Mouse (Mus musculus): ENCODE measurements at regions not wholly inside any gene's neighbourhood (a gene's known extent, or its start where the extent isn't known, plus 50 kb on each side); places are given as distances from the start of the nearest gene placed in this dataset. TPM values are rescaled to one million over a fixed set of nuclear protein-coding genes. Genes with fewer than 3 reads are reported as not detected.

DNA sequence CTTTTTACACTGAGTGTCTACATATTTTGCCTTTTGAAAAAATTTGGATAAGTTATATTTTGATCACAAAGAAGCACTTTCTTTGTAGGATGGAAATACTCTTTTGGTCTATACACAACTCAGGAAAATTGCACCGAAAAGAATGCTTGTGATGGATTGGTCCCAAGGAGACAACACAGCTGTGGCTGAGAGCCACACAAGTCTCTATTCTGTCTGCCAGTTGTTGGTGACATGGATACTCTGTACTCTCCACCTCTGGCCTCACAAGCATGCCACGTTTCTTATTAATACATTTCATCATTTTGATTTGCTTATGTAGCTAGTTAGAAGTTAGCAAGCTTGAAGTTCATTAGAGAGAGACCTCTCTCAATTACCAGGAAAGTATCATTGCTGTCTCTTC lies 53.7 kb upstream of the Ankrd50 start:
- H3K27ac ChIP-seq, result no peak overlapping the region
- H3K4me1 ChIP-seq, result 0 out of 2 replicates have a peak, but pooled peaks cover 6% of the 10 kb centered on the region
- H3K4me3 ChIP-seq, result no peak overlapping the region
- no peaks in the 10 kb centered on the region for H3K36me3 ChIP-seq (replicated peaks)
- H3K27me3 ChIP-seq (ENCODE audit: poor library complexity, severe bottlenecking), result no peaks in the 10 kb centered on the region
- 90% methylated on average over 2 of the region's 2 CpGs for WGBS
- DNase-seq (ENCODE audit: extremely low spot score, low spot score), result no peak
- H3K9me3 ChIP-seq, result no peaks in the 10 kb centered on the region

DNA sequence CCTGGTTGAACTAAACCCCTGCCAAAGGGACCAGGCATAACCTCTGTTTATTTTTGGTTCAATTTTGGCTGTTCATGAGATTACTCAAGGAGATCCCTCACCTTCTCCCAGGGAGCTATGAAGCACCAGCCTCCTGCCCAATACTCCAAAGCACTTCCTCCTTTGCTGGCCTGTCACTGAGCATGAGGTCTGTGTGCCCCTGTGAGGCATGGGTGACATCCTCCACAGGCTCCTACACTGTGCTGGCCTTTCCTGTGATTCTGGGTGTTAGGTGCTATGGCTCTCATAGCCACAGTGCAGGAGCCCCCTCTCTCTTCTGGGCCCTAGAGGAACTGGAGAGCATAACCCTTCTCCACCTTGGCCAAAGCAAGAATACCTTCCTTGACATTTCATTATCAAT lies 53.1 kb upstream of the Ankrd50 start:
- H3K4me3 ChIP-seq, result no peak overlapping the region
- H3K36me3 ChIP-seq (replicated peaks), result no peaks in the 10 kb centered on the region
- H3K4me1 ChIP-seq, result 0 out of 2 replicates have a peak, but pooled peaks cover 6% of the 10 kb centered on the region
- no peaks in the 10 kb centered on the region for H3K9me3 ChIP-seq
- no peak overlapping the region for H3K27ac ChIP-seq
- no peak for DNase-seq (ENCODE audit: extremely low spot score, low spot score)
- no peaks in the 10 kb centered on the region for H3K27me3 ChIP-seq (ENCODE audit: poor library complexity, severe bottlenecking)

Small RNA genes lying in the stretch of these regions (microRNA-seq; reads per million reads assigned to microRNA genes)
- not detected for gene Gm24462

All from forebrain, embryonic 10.5 days (tissue).